Mouse (Mus musculus): ENCODE results near the gene Tle4.
"Not testable (repeated sequence)": the region's sequence is repeated elsewhere in the genome, so short reads cannot be mapped to it uniquely, and the experiment has no call there.

The Tle4 gene

DNA sequence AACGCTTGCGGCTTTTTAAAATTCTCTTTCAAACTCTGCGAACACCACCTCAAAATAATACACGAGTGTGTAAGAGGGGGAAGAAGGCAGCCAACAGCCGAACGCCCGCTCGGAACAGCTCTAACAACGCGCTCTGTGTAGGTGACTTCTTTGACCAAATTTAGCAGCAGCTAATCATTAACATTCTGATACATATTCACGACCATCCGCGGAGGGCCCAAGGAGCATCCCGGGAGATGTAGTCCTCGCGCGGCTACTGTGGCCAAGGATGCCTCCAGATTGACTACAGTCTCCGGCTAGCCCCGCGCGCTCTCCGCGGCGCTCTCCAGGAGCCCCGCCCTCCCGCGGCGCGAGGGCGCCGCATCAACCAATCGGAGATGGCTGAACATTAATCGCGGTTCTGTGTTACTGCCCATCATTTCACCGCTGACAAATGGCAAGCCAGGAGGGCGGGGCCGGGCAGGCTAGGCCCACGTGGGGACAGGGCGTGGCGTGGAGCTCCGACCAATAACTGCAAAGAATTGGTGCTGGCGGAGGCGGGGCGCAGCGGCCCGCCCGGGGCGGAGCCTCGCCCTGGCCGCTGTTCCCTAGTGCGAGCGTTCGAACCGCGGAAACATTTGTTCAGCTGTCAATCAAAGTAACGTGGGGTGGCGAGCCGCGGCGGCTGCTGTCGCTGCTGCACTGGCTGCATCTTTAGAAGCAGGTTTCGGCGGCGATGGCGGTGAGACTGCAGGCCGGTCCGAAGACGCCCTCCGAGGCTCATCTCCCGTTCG lies at the start of gene Tle4:
Tle4 (minus strand) TSS at position 135 of the 773 bp plus-strand sequence.
- DNase-seq: peak; percentile 100

- DNase-seq: no peak
Measured at GRCm38 (mm10) chr19:14645666-14646065, 47.8 kb upstream of the Tle4 start.

GRCm38 (mm10) chr19:14644756-14645155 lies 46.9 kb upstream of the Tle4 start:
- no peak for DNase-seq

DNA sequence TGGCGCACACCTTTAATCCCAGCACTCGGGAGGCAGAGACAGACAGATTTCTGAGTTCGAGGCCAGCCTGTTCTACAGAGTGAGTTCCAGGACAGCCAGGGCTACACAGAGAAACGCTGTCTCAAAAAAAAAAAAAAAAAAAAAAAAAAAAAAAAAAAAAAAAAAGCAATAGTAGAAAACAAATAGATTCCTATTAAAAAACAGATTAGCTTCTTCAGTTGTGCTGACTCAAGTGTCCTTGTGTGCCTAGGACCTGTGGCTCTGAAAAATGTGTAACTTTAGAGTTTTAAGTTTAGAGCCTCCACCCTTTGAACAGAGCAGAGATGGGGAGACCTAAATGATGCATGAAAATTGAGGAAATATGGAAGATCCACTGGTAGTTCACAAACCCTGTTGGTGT lies 45.2 kb upstream of the Tle4 start:
- not testable (repeated sequence) for DNase-seq

DNA sequence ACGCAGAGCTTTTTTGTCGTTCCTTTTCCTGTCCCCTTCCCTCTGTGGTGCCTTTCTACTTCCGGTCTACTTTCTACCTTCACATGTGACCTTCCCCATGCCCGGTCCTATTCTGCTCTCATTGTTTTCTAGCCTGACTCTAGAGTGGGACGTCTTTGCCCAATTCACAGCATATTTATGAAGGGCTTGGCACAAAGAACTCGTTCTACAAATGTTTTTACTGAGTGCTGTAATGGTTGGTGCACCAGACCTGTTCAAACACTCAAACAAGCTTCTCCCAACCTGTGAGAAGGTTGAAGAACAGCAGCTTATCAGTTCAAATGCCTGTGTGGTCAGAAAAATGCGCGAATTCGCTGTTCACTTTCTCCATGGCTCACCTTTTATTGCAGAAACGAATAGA lies 44.8 kb upstream of the Tle4 start:
- no peak for DNase-seq

GRCm38 (mm10) chr19:14635213-14635928 lies 37.5 kb upstream of the Tle4 start:
- DNase-seq: no peak

DNA sequence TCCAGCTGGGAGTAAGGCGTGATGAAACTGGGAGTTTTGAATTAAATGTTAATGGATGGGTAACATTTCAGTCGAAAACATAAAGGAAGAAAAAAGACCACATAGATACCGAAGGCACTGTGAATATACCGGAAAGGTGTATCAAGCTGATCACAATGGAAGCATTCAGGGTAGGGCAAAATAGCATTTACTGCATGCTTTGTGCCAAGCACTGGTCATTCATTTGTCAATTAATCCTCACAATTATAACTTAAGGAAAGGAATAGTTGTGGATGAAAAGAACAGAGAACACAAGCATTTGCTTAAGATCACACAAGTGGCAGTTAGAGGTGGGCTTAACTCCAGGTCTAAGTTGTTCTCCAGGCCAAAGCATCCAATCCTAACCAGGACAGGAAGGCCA lies 25.5 kb upstream of the Tle4 start:
- DNase-seq: no peak

DNA sequence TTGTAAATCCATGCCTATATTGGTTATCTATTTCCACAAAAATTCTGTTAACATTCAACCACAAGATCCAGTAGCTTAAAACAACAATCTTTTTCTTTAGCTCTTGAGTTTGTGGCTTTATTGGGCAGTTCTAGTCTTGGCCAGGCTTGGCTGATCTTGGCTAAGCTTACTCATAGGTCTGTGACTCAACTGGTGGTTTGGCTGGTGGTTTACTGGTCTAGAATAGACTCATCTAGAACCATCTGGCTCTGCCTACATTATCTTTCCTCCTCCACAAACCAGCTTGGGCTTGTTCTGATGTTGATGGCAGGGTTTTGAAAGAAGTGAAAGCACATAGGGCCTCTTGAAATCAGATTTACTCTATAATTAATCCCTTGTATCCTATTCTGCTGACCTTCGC lies 22.7 kb upstream of the Tle4 start:
- DNase-seq: no peak

DNA sequence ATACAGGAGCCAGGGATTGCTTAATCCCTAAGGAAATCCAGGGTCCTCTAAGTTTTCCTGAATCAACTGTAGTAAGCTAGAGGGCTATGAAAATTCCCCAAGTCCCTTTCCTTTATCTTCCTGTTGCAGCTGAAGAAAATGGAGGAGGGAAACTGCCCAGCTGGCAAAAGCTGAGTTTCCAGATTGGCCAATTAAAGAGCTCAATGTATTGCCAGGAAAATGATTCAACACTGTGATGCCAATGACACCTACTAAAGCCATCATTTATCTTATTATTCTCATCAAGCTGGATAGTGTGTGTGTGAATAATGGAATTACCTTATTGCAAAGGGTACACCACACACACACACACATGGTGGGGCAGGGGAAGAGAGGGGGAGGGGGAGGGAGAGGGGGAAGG lies 22.0 kb upstream of the Tle4 start:
- DNase-seq: no peak

DNA sequence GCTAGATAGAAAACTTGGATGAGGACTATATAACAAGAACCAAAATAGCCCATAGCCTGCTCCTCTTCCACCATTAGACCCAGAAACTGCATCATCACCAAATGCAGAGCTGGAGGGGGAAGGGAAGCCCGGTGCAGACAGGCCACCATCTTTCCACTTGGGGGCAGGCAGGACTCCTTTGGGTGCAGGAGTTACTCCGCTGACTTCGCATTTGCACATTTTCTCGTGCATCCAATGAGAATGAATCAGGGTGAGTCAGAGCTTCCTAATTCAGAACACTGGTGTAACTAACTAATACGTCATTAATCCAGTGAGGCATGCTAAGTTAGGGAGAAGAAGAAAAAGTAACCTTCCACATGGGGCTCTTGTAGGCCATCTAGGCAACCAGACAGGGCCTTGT lies 17.0 kb upstream of the Tle4 start:
- DNase-seq: no peak

- DNase-seq: no peak
Measured at GRCm38 (mm10) chr19:14610542-14611317, 12.9 kb upstream of the Tle4 start.

DNA sequence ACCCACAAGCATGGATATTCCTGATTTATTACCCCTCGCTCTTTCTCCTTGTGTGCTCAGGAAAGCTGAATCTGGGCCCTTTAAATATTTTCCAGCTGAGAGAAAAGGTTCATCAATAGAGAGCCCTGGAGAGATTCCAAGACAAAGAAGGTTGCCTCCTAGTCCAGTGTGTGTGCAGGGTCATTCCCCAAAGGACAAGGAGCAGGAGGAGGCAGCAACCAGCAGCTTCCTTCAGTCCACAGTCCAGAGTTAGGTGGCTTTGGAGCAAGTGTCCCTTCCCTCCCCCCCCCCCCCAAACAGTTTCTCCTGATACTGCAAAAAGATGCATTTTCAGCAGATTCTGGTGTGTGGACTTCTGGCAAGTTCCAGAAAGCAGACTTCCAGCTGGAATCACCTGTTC lies 3.0 kb upstream of the Tle4 start:
- DNase-seq: peak; percentile 31

DNA sequence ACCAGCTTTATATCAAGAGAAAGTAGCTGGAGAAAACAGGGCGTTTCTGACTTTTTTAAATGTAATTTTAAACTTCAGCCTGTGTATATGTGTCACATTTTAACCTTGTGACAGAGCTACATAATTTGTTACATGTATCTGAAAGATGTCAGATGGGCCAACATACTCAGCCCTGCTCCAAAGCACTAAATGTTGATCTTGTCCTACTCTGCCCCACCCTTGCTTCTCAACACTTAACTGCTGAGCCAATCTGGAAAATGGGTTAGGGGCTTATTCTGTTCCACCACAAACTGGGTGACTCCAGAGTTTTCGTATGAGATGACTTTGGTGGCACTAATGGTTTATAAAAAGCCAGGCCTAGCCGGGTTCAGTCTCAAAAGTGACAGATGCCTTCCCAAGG lies 2.5 kb upstream of the Tle4 start:
- peak; percentile 33 for DNase-seq

- DNase-seq: peak; percentile 54
Measured at GRCm38 (mm10) chr19:14599851-14600251, 2.0 kb upstream of the Tle4 start.

DNA sequence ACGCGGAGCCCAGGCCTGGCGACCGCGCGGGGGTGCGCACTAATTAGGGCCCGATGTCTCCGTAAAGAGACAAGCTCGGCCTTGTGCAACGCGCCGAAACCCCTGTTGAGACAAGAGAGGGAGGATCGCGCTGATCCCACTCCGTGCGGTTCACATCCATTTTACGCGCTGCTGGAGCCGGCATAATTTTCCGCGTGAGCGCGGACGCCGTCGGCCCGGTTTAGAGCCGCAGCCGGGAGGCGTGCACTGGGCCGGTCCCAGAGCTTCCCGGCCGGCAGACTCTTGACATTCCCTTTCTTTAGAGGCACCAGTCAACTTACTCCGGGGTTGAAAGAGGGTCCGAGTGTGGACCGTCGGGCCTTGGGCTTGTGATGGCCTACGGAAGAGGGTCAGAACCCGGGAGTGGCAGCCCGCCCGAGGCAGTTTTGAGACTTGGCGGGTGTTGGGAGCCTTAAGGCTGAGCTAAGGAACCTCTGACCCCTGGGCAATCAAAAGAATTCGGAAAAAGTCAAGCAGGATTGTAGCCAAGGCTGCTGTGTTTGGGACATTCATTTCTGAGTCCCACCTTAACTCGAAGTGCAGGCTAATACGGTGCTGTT lies 938 bp upstream of the Tle4 start:
- DNase-seq: no peak

DNA sequence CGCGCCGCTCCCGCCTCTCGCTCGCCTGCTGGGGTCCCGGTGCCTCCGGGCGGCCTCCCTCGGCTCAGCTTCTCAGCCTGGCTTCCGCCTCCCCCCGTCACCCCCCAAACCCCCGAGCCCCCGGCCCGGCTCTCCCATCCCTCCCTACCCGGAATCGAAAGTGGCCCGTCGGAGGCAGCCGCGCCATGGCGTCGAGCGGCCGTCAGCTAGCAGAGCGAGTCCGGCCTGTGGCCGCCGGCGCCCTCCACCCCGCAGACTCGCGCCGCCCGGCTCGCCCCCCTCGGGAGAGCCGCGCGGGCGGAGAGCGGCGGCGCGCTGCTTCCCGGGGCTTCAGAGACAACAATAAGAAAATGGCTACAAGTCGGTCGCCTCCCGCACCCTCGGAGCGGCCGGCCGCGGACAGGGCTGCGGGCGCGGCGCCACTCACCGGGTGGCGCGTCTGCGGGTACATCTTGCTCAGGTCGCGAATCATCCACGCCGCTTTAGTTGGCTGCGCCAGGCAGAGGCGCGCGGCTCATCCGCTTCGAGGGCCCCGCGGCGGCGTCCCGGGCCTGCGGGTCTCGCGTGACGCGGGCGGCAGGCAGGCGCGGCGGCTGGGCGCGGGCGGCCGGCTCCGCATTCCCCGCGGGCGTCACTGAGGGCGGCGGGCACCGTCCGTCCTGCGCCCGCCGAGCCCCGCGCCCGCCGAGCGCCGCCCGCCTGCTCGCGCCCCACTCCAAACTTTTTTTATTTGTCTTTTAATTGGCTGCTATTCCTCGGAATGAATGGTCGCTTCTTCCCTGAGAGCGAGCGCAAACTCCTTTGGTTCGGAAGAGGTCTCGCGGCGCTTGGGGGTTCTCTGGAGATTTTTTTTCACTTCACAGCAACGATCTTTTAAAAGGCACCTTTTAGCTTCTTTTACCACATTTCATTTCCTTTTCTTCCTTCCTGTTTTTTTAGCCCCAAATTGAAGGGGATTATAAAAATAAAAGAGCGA lies 622 bp downstream of the Tle4 start:
- DNase-seq: peak; percentile 75

- DNase-seq: peak; percentile 20
Measured at GRCm38 (mm10) chr19:14596358-14596940, 1.4 kb downstream of the Tle4 start.

DNA sequence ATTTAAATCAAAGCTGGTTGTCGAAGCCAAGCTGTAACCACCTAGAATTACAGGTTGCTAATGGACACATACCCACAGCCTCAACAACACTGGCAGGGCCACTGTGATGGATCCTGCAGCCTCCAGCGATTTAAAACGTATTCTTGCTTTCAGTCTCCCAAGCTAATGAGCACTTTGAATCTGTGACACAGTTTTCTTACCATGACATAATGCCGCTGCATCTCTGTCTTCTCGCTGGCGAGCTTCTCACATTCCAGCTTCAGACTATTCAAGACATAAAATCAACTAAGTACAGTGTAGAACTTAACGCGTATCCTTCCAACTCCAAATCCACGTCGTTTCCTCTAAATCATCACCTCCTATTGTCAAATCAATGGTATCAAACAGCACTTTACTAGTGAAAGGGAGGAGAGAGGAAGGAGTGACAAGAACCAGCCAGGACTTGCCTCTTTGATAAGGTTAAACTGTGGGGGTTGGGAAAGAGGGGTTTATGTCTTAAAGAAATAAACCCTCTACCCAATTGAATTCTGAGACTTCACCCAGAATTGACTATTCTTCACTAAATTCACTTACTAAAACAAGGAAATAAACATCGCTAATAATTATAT lies 2.4 kb downstream of the Tle4 start:
- peak; percentile 25 for DNase-seq

DNA sequence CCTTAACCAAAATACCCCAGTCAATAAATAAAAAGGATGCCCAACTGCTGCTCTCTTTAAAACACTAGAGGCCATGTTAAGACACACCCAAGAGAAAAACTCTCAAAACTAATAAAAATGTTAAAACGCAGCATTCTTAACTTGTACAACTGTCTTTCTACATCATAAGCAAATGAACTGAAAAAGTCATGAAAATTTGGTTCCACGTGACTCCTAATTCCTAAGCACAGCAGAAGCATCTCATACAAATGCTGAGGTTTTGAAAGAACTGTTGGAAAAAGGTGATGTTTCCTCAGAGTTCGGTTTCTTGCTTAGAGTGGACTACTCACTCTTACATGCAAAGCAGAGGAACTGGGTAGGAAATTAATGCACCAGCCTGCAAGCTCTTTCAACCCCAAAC lies 3.3 kb downstream of the Tle4 start:
- no peak for DNase-seq

GRCm38 (mm10) chr19:14591809-14592535 lies 5.9 kb downstream of the Tle4 start:
- DNase-seq: no peak

All from cerebellum, adult 11-12 months (tissue).